Mouse (Mus musculus): ENCODE data around the gene Gfra1.

The Gfra1 gene

GRCm38 (mm10) chr19:58455496-58456061, at the start of gene Gfra1:
Gene Gfra1, minus strand, starts transcription at chr19:58455909.
- DNase-seq (ENCODE audit: low spot score in 2 of 2), result peak; percentile 17 to 32

- no peak for DNase-seq (ENCODE audit: low spot score in 2 of 2)
These were observed 44.3 kb upstream of the Gfra1 start for GRCm38 (mm10) chr19:58500049-58500448.

- no peak for DNase-seq (ENCODE audit: low spot score in 2 of 2)
These were observed 43.8 kb upstream of the Gfra1 start for GRCm38 (mm10) chr19:58499420-58499966.

GRCm38 (mm10) chr19:58497106-58497505, 41.4 kb upstream of the Gfra1 start:
- DNase-seq (ENCODE audit: low spot score in 2 of 2), result no peak

GRCm38 (mm10) chr19:58486686-58487085, 31.0 kb upstream of the Gfra1 start:
- no peak for DNase-seq (ENCODE audit: low spot score in 2 of 2)

- no peak for DNase-seq (ENCODE audit: low spot score in 2 of 2)
These were observed 26.8 kb upstream of the Gfra1 start for GRCm38 (mm10) chr19:58482373-58482977.

GRCm38 (mm10) chr19:58474251-58474650, 18.5 kb upstream of the Gfra1 start:
- no peak for DNase-seq (ENCODE audit: low spot score in 2 of 2)

GRCm38 (mm10) chr19:58469421-58469820, 13.7 kb upstream of the Gfra1 start:
- DNase-seq (ENCODE audit: low spot score in 2 of 2), result peak; percentile 78 to 84

GRCm38 (mm10) chr19:58468331-58468730, 12.6 kb upstream of the Gfra1 start:
- DNase-seq (ENCODE audit: low spot score in 2 of 2), result no peak

- no peak for DNase-seq (ENCODE audit: low spot score in 2 of 2)
These were observed 8.0 kb upstream of the Gfra1 start for GRCm38 (mm10) chr19:58463755-58464154.

GRCm38 (mm10) chr19:58460361-58461022, 4.8 kb upstream of the Gfra1 start:
- DNase-seq (ENCODE audit: low spot score in 2 of 2), result no peak

GRCm38 (mm10) chr19:58456491-58457061, 867 bp upstream of the Gfra1 start:
- no peak for DNase-seq (ENCODE audit: low spot score in 2 of 2)

GRCm38 (mm10) chr19:58455061-58455495, 631 bp downstream of the Gfra1 start:
- DNase-seq (ENCODE audit: low spot score in 2 of 2), result peak in 1 of 2 experiments; percentile 15

- DNase-seq (ENCODE audit: low spot score in 2 of 2), result peak; percentile 31
These were observed 1.2 kb downstream of the Gfra1 start for GRCm38 (mm10) chr19:58454261-58455060.

GRCm38 (mm10) chr19:58453581-58453980, 2.1 kb downstream of the Gfra1 start:
- DNase-seq (ENCODE audit: low spot score in 2 of 2), result peak; percentile 17 to 48

- DNase-seq (ENCODE audit: low spot score in 2 of 2), result no peak
These were observed 2.7 kb downstream of the Gfra1 start for GRCm38 (mm10) chr19:58452941-58453551.

- no peak for DNase-seq (ENCODE audit: low spot score in 2 of 2)
These were observed 3.4 kb downstream of the Gfra1 start for GRCm38 (mm10) chr19:58452178-58452819.

- DNase-seq (ENCODE audit: low spot score in 2 of 2), result no peak
These were observed 4.4 kb downstream of the Gfra1 start for GRCm38 (mm10) chr19:58451323-58451722.

- no peak for DNase-seq (ENCODE audit: low spot score in 2 of 2)
These were observed 5.0 kb downstream of the Gfra1 start for GRCm38 (mm10) chr19:58450716-58451115.
